Mouse (Mus musculus) testis, adult 2 months (tissue): ENCODE measurements around the gene Gm49358. TPM values are rescaled to one million over a fixed set of nuclear protein-coding genes. Genes with fewer than 3 reads are reported as not detected.

Experiments
- H3K27ac ChIP-seq: fragments of 200-500 bp; 2 replicates; pipeline ENCODE4 v1.5.1; 2012; ENCODE audit warnings: low read depth, low read length; ENCODE audit not compliant: control insufficient read depth, insufficient read depth
- H3K27me3 ChIP-seq: fragments of 200-500 bp; 2 replicates; pipeline ENCODE4 v1.6.1; 2012; ENCODE audit warnings: mild to moderate bottlenecking, low read length, moderate library complexity; ENCODE audit not compliant: control insufficient read depth, insufficient read depth
- H3K36me3 ChIP-seq: fragments of 200-500 bp; 2 replicates; pipeline ENCODE4 v1.6.1; 2012; ENCODE audit warnings: mild to moderate bottlenecking, low read length; ENCODE audit not compliant: control insufficient read depth, insufficient read depth
- H3K4me1 ChIP-seq: fragments of 200-500 bp; 2 replicates; pipeline ENCODE4 v1.6.1; 2012; ENCODE audit warnings: low read length; ENCODE audit not compliant: control insufficient read depth, insufficient read depth
- H3K4me3 ChIP-seq: fragments of 200-500 bp; 2 replicates; pipeline ENCODE4 v1.5.1; 2012; ENCODE audit warnings: low read depth, mild to moderate bottlenecking, low read length, moderate library complexity, mixed read lengths; ENCODE audit not compliant: control insufficient read depth
- CTCF ChIP-seq: fragments of 200-500 bp; IDR thresholded peaks from 2 replicates; pipeline ENCODE4 v1.5.1; 2012; ENCODE audit warnings: low read depth, mild to moderate bottlenecking, inconsistent platforms, low read length, moderate library complexity; ENCODE audit not compliant: control insufficient read depth, insufficient read depth, insufficient replicate concordance
- POLR2A ChIP-seq: fragments of 200-500 bp; IDR thresholded peaks from 2 replicates; pipeline ENCODE4 v1.6.1; 2012; ENCODE audit warnings: low read depth, mild to moderate bottlenecking, inconsistent platforms, low read length, moderate library complexity; ENCODE audit not compliant: control insufficient read depth
- polyA plus RNA-seq: library from polyadenylated mRNA; depleted of rRNA; stranded (reverse); fragments of >200 nt; gene quantifications from 2 replicates; pipeline ENCODE4 v1.2.3, GENCODE M21; 2012

The Gm49358 gene
- polyA plus RNA-seq, 1 experiment: not detected

DNA sequence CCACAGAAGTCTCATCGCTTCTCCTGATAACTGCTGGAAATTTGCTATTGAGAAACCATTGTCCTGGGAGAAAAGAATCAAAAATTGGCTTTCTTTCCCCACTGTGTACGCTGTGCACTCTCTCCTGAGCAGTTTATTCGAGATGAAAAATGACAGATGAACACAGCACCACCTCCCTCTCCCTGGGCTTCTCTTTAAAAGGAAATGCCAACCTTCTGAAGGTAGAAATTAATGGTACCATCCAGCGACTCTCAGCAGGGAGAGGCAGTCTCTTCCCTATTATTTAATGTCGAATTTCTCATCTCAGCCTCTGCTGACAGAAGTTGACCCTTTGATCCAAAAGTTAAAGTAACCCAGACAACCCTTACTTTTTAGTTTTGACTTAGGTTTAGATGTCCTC is 5.4 kb downstream of the Gm49358 start:
- no peaks in the 10 kb centered on the region for H3K4me1 ChIP-seq
- no peak overlapping the region for H3K4me3 ChIP-seq
- H3K27me3 ChIP-seq: no peaks in the 10 kb centered on the region
- no peak overlapping the region for H3K27ac ChIP-seq
- no peaks in the 10 kb centered on the region for H3K36me3 ChIP-seq
- TF ChIP-seq CTCF (no peak), POLR2A (no peak)

DNA sequence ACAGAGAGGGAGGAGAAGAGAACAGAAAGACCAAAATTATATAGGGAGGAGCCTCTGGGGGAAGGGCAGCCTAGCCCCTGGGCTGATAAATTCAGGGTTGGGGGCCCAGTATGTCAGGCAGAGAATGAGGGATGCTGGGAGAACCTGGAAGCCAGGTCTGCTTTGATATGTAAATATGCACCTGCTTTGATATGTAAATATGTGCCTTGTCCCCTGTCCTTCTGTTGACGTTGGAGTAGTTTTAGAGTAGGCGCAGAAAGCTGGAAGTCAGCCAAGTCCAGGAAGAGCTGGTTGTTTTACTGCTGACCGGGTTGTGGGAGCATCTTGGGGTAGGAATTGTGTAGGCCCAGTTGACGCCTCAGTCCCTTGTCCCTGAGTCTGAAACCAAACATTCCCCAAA is 6.0 kb downstream of the Gm49358 start:
- no peaks in the 10 kb centered on the region for H3K27me3 ChIP-seq
- no peak overlapping the region for H3K4me3 ChIP-seq
- H3K4me1 ChIP-seq: no peaks in the 10 kb centered on the region
- no peak for TF ChIP-seq POLR2A
- TF ChIP-seq CTCF: no peak
- no peak overlapping the region for H3K27ac ChIP-seq
- no peaks in the 10 kb centered on the region for H3K36me3 ChIP-seq

GRCm38 (mm10) chr10:86771701-86772100 is 7.9 kb downstream of the Gm49358 start:
- TF ChIP-seq POLR2A (no peak), CTCF (no peak)
- Histone ChIP-seq H3K27me3 (no peaks in the 10 kb centered on the region), H3K4me1 (no peaks in the 10 kb centered on the region; the same call in 1 of the 2 replicates), H3K4me3 (no peak overlapping the region), H3K36me3 (no peaks in the 10 kb centered on the region), H3K27ac (no peak overlapping the region)

DNA sequence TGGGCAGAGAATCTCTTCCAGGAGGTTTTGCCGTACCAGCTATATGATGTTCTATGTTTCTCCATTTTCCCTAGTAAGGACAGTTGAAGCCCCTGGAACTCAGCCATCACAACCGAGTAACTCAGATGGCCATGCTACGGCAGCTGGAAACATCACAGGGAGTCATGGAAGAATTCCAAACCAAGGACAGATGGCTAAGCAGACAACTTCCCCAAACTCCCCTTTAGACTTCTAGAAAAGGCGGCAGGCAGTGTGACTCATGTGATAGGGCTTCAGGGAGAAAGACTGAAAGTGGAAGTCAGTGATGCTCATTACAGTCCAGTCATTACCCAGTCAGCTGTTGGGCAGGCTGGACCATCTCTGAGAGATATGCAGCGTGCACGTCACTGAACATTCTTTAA is 8.5 kb downstream of the Gm49358 start:
- no peaks in the 10 kb centered on the region for H3K36me3 ChIP-seq
- H3K27me3 ChIP-seq: no peaks in the 10 kb centered on the region
- H3K27ac ChIP-seq: no peak overlapping the region
- H3K4me1 ChIP-seq: no peaks in the 10 kb centered on the region; the same call in 1 of the 2 replicates
- no peak overlapping the region for H3K4me3 ChIP-seq
- TF ChIP-seq POLR2A: no peak
- no peak for TF ChIP-seq CTCF

GRCm38 (mm10) chr10:86773360-86773759 is 9.6 kb downstream of the Gm49358 start:
- peaks cover 3% of the 10 kb centered on the region for H3K4me1 ChIP-seq
- no peaks in the 10 kb centered on the region for H3K36me3 ChIP-seq
- no peaks in the 10 kb centered on the region for H3K27me3 ChIP-seq
- no peak for TF ChIP-seq POLR2A
- TF ChIP-seq CTCF: no peak
- no peak overlapping the region for H3K4me3 ChIP-seq
- no peak overlapping the region for H3K27ac ChIP-seq

DNA sequence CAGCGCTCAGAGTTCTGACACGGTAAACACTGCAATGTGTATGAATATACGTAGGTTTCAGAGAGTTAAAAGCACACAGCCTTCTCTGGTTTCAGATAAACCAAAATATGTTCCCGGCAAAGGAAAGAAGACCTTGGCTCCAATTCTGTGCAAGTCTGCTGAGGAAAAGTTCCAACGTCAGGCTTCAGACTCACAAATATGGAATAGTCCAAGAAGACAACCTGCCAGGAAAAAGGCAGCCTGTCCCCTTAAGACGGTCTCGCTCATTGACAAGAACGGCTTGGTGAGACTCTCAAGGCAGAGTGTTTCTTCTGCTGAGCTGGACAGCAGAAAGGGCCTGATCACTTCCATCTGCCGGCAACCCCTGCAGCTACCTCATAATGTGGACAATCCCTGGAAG is 12.5 kb downstream of the Gm49358 start:
- TF ChIP-seq CTCF: no peak
- no peak for TF ChIP-seq POLR2A
- no peaks in the 10 kb centered on the region for H3K27me3 ChIP-seq

DNA sequence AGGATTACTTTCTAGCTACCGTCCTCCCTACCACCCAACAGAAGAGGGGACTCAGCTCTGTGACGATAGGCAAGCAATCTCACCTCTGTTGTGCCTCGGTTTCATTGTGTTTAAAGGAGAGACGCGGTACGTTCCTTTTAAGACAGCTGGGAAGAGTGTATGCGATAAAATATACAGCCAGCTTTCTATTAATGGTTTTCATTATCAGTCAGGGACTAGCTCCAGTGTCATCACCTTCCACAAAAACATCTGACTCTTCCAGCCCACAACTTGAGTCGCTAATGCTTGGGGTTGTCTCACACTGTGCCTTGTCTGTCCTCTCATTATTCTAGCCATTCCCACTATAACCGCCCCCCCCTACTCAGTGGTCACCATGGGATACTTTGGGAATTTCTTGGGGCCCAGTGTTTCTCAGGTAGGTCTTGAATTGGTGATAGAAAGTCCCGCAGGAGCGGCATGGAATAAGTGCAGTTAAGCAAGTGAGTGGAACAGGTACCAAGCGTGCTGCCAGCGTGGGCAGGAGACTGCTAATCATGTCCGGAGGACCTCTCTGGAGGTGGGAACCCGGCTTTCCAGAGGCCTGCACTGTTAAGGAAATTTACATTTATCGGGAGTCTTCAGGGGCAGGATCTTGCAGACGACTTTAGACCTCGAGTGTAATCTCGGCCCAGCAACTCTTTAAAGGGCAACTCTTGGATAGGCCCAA is 14.0 kb downstream of the Gm49358 start:
- Histone ChIP-seq H3K4me1 (peaks cover 11% of the 10 kb centered on the region), H3K27ac (peak overlapping the region; percentile 86), H3K4me3 (peak overlapping the region; percentile 90), H3K36me3 (no peaks in the 10 kb centered on the region), H3K27me3 (no peaks in the 10 kb centered on the region)
- TF ChIP-seq CTCF (no peak), POLR2A (no peak)

More for the DNA sequence above, 12.5 kb downstream of the Gm49358 start:
- peak overlapping the region; percentile 64 for H3K27ac ChIP-seq
- H3K4me1 ChIP-seq: peaks cover 11% of the 10 kb centered on the region
- H3K36me3 ChIP-seq: no peaks in the 10 kb centered on the region
- H3K4me3 ChIP-seq: no peak overlapping the region
